23 mouse cellular contexts compared by ENCODE assay signal in the genomic region with DNA sequence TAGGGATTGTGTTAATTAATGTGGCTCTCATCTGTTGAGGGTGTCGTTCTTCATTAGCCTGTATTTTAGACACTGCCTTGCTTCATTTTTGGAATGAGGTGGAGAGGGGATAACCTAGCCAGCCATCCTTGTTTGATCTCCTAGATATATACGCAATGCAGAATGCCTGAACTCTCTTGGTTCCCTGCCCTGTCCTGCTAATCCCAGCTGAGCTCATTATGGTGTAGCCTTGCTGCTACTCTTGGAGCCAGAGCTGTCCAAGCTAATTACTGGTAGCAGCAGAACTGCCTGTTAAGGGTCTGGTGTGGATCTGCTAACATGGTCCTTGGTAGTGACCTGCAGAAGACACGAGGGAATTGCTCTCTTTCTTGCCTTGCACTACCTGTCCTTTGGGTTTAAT.
DNase-seq lines count a peak whose midpoint lies in the region; ATAC-seq and TF ChIP-seq lines count a peak whose summit lies in the region.
"Had no signal": no experiment of that assay in that cellular context is flagged by ENCODE, and none has a peak within 500 bp of the region (broad histone marks: within the 10 kb centered on the region; RNA-seq: fewer than 3 reads in every experiment).

No protein-coding gene starts in this region.

- no peak overlapping the region for H3K4me2 ChIP-seq in forebrain, embryonic 13.5 days
- no peak overlapping the region for H3K4me2 ChIP-seq in forebrain, embryonic 15.5 days (replicated peaks)
- H3K4me2 ChIP-seq in midbrain, postnatal 0 days (ENCODE audit: low read depth, low read length, poor library complexity, severe bottlenecking): no peak overlapping the region
- H3K4me2 ChIP-seq: embryonic facial prominence, embryonic 15.5 days; heart, embryonic 15.5 days; neural tube, embryonic 12.5 days had no signal

- DNase-seq in cerebellum, adult 11 months: peak; percentile 7
- peak; percentile 35 to 53 for DNase-seq in cerebellum, postnatal 14 days
- DNase-seq in midbrain, postnatal 0 days (ENCODE audit: low spot score): peak; percentile 15
- no peak for DNase-seq in embryo, embryonic 10.5 days (ENCODE audit: low spot score)
- DNase-seq in left cerebral cortex, adult 2 months (ENCODE audit: extremely low spot score in 1 of 2, low spot score in 2 of 2): no peak
- DNase-seq in frontal cortex, postnatal 14 days (ENCODE audit: low spot score in 2 of 2): no peak
- DNase-seq: adrenal gland, postnatal 25 days; gastrocnemius, postnatal 14 days; heart, adult 2 months; heart, postnatal 4 days; kidney, adult 18-20 months; kidney, postnatal 14 days; left cerebral cortex, postnatal 4 days; liver; lung, postnatal 10 days; right cerebral cortex, postnatal 25 days had no signal

- TF ChIP-seq CTCF in midbrain, postnatal 0 days (IDR thresholded peaks at IDR 0.05): no peak
- no peak for TF ChIP-seq CTCF in left cerebral cortex, adult 2 months (IDR thresholded peaks at IDR 0.05)

- no peak overlapping the region for H3K27ac ChIP-seq in forebrain, embryonic 13.5 days
- no peak overlapping the region for H3K27ac ChIP-seq in forebrain, embryonic 15.5 days (replicated peaks)
- H3K27ac ChIP-seq in midbrain, postnatal 0 days (ENCODE audit: low read depth, low read length): no peak overlapping the region
- H3K27ac ChIP-seq in left cerebral cortex, adult 2 months: no peak overlapping the region
- H3K27ac ChIP-seq: embryonic facial prominence, embryonic 15.5 days; heart, adult 2 months; heart, embryonic 15.5 days; neural tube, embryonic 12.5 days had no signal

- H3K4me3 ChIP-seq in forebrain, embryonic 13.5 days: no peak overlapping the region
- no peak overlapping the region for H3K4me3 ChIP-seq in forebrain, embryonic 15.5 days
- H3K4me3 ChIP-seq in midbrain, postnatal 0 days (ENCODE audit: low read depth, low read length): no peak overlapping the region
- no peak overlapping the region for H3K4me3 ChIP-seq in left cerebral cortex, adult 2 months
- H3K4me3 ChIP-seq: embryonic facial prominence, embryonic 15.5 days; heart, adult 2 months; heart, embryonic 15.5 days; neural tube, embryonic 12.5 days had no signal

- intact Hi-C loops in left cerebral cortex, adult 2 months (cut with DNase I): no loop called here

- 55% methylated on average over 3 of the region's 3 CpGs for WGBS in forebrain, embryonic 13.5 days
- WGBS in forebrain, embryonic 15.5 days: 51% methylated on average over 3 of the region's 3 CpGs
- 46% methylated on average over 3 of the region's 3 CpGs for WGBS in midbrain, postnatal 0 days

- no peaks in the 10 kb centered on the region for H3K27me3 ChIP-seq in forebrain, embryonic 13.5 days
- no peaks in the 10 kb centered on the region for H3K27me3 ChIP-seq in forebrain, embryonic 15.5 days
- no peaks in the 10 kb centered on the region for H3K27me3 ChIP-seq in midbrain, postnatal 0 days (ENCODE audit: insufficient read depth, low read length)
- H3K27me3 ChIP-seq: embryonic facial prominence, embryonic 15.5 days; heart, embryonic 15.5 days; neural tube, embryonic 12.5 days had no signal

- H3K9me3 ChIP-seq in forebrain, embryonic 13.5 days (replicated peaks): no peaks in the 10 kb centered on the region
- H3K9me3 ChIP-seq in forebrain, embryonic 15.5 days: no peaks in the 10 kb centered on the region
- no peaks in the 10 kb centered on the region for H3K9me3 ChIP-seq in midbrain, postnatal 0 days (ENCODE audit: low read length)
- H3K9me3 ChIP-seq: embryonic facial prominence, embryonic 15.5 days; heart, embryonic 15.5 days; neural tube, embryonic 12.5 days had no signal

- ATAC-seq in forebrain, embryonic 13.5 days: peak; percentile 43; the same call in 1 of the 2 replicates
- no peak for ATAC-seq in forebrain, embryonic 15.5 days (replicated peaks)
- no peak for ATAC-seq in midbrain, postnatal 0 days (ENCODE audit: low FRiP score)
- ATAC-seq: CD4-positive, CD25-positive, alpha-beta regulatory T cell, adult 4 months; hindbrain, embryonic 16.5 days had no signal

- no peaks in the 10 kb centered on the region for H3K36me3 ChIP-seq in forebrain, embryonic 13.5 days (ENCODE audit: poor library complexity, severe bottlenecking)
- H3K36me3 ChIP-seq in forebrain, embryonic 15.5 days: no peaks in the 10 kb centered on the region
- H3K36me3 ChIP-seq in midbrain, postnatal 0 days (ENCODE audit: insufficient read depth, low read length): no peaks in the 10 kb centered on the region
- H3K36me3 ChIP-seq: embryonic facial prominence, embryonic 15.5 days; heart, embryonic 15.5 days; neural tube, embryonic 12.5 days had no signal

- H3K4me1 ChIP-seq in forebrain, embryonic 13.5 days: 0 out of 2 replicates have a peak, but pooled peaks cover 4% of the 10 kb centered on the region
- no peaks in the 10 kb centered on the region for H3K4me1 ChIP-seq in forebrain, embryonic 15.5 days
- no peaks in the 10 kb centered on the region for H3K4me1 ChIP-seq in midbrain, postnatal 0 days (ENCODE audit: insufficient read depth, low read length)
- H3K4me1 ChIP-seq: embryonic facial prominence, embryonic 15.5 days; heart, embryonic 15.5 days; neural tube, embryonic 12.5 days had no signal

- no peak overlapping the region for H3K9ac ChIP-seq in forebrain, embryonic 13.5 days
- no peak overlapping the region for H3K9ac ChIP-seq in forebrain, embryonic 15.5 days (replicated peaks)
- no peak overlapping the region for H3K9ac ChIP-seq in midbrain, postnatal 0 days (replicated peaks; ENCODE audit: low read length, poor library complexity, severe bottlenecking)
- H3K9ac ChIP-seq: embryonic facial prominence, embryonic 15.5 days; heart, embryonic 15.5 days; neural tube, embryonic 12.5 days had no signal

Comparison
In these comparisons a context has a peak if more than half of its experiments do, and no peak if none do; other contexts are left out.
1. DNase-seq: peak in cerebellum, adult 11 months (single experiment), cerebellum, postnatal 14 days (2 of 2) and midbrain, postnatal 0 days (single experiment); none in embryo, embryonic 10.5 days (single experiment), left cerebral cortex, adult 2 months (0 of 2) and frontal cortex, postnatal 14 days (0 of 2).